In the genomic region with DNA sequence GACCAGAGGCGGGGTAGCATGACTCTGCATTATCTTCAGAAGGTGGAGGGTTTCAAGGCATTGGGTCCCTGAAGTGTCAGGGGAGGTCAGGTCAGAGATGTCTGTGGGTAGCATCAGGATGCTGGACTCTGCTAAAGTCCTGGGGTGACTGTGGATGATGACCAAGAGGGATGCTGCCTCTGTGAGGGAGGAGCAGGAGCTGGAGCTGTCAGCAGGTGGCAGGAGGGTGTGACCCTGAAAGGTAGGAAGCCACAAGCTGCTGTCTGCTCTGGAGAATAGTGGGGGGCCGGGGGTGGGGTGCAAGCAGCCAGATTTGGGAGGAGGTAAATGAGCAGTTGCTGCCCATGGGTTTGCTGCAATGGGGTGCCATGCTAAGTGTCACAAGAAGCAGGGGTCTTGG, we compare ENCODE assay signal across 10 mouse cellular contexts. TPM values are rescaled to one million over a fixed set of nuclear protein-coding genes. Genes with fewer than 3 reads are reported as not detected.
A peak's percentile ranks its signal among the peaks of the same experiment; 100 is the strongest.
DNase-seq lines count a peak whose midpoint lies in the region; ATAC-seq lines count a peak whose summit lies in the region.
"Had no signal": no experiment of that assay in that cellular context is flagged by ENCODE, and none has a peak within 500 bp of the region (broad histone marks: within the 10 kb centered on the region; RNA-seq: fewer than 3 reads in every experiment).

No protein-coding gene starts in this region.

- peaks cover 28% of the 10 kb centered on the region for H3K4me1 ChIP-seq in forebrain, embryonic 14.5 days (ENCODE audit: control insufficient read depth, insufficient read depth, low read length)

- ATAC-seq in forebrain, embryonic 14.5 days = no peak
- ATAC-seq in megakaryocyte-erythroid progenitor cell, adult 5-6 weeks (replicated peaks; ENCODE audit: low FRiP score, low TSS enrichment, poor library complexity, severe bottlenecking) = 0 out of 2 replicates have a peak, but pooled peaks have one; percentile 29

- peak overlapping the region; percentile 86 for H3K27ac ChIP-seq in forebrain, embryonic 14.5 days (ENCODE audit: low read depth, low read length)
- H3K27ac ChIP-seq: macrophage had no signal

- DNase-seq in thymus, postnatal 36 days = peak; percentile 12 to 16
- no peak for DNase-seq in thymus, postnatal 10 days (ENCODE audit: low spot score in 2 of 2)
- DNase-seq in forebrain, embryonic 14.5 days (ENCODE audit: low spot score) = no peak
- DNase-seq in embryo, embryonic 9.5 days (ENCODE audit: extremely low spot score) = no peak
- no peak for DNase-seq in adrenal gland, postnatal 25 days
- no peak for DNase-seq in ovary, adult 18-20 months (ENCODE audit: low spot score)
- DNase-seq: adrenal gland, adult 8-10 months; kidney, postnatal 10 days had no signal

- WGBS in forebrain, embryonic 14.5 days = 74% methylated on average over 2 of the region's 2 CpGs

- H3K4me2 ChIP-seq in forebrain, embryonic 14.5 days (ENCODE audit: low read length) = peak overlapping the region; percentile 58

- peaks cover 36% of the 10 kb centered on the region for H3K36me3 ChIP-seq in forebrain, embryonic 14.5 days (ENCODE audit: control insufficient read depth, insufficient read depth, low read length)

- peak overlapping the region; percentile 40 for H3K4me3 ChIP-seq in forebrain, embryonic 14.5 days (ENCODE audit: low read depth, low read length)

- H3K9me3 ChIP-seq in forebrain, embryonic 14.5 days (replicated peaks; ENCODE audit: control insufficient read depth, low read length) = no peaks in the 10 kb centered on the region

- no peaks in the 10 kb centered on the region for H3K27me3 ChIP-seq in forebrain, embryonic 14.5 days (replicated peaks; ENCODE audit: control insufficient read depth, insufficient read depth, low read length)

- H3K9ac ChIP-seq in forebrain, embryonic 14.5 days (ENCODE audit: low read length) = peak overlapping the region; percentile 58

RNA-seq across cellular contexts. Expression of a gene that starts 18.0 kb away (rescaled TPM):
- 58.4 and 66.8 TPM in 2 replicates for polyA plus RNA-seq in forebrain, embryonic 14.5 days (2014; fragmentation: Nextera tagmentation; extraction: Ambion mirVana)
- total RNA-seq in megakaryocyte-erythroid progenitor cell, adult 5-6 weeks (2014; fragmentation: Nextera tagmentation) = 1.2 and 2.9 TPM in 2 replicates
- total RNA-seq in megakaryocyte-erythroid progenitor cell, adult 5-6 weeks (2017) = 0.65 and 0.80 TPM in 2 replicates
- total RNA-seq in adrenal gland, postnatal 25 days (2021) = 66.0 and 69.4 TPM in 2 replicates

RNA-seq across cellular contexts. Expression of a gene that starts 53.2 kb away (rescaled TPM):
- 1.5 and 2.4 TPM in 2 replicates for polyA plus RNA-seq in forebrain, embryonic 14.5 days (2014; fragmentation: Nextera tagmentation; extraction: Ambion mirVana)
- 1.1 TPM in 1 of 2 replicates, not detected in the other for total RNA-seq in megakaryocyte-erythroid progenitor cell, adult 5-6 weeks (2014; fragmentation: Nextera tagmentation)
- 0.42 TPM in 1 of 2 replicates, not detected in the other for total RNA-seq in megakaryocyte-erythroid progenitor cell, adult 5-6 weeks (2017)
- total RNA-seq in adrenal gland, postnatal 25 days (2021) = 0.52 and 1.5 TPM in 2 replicates

RNA-seq across cellular contexts. Expression of a gene that starts 57.3 kb away (rescaled TPM):
- polyA plus RNA-seq in forebrain, embryonic 14.5 days (2014; fragmentation: Nextera tagmentation; extraction: Ambion mirVana) = 12.2 and 12.7 TPM in 2 replicates
- 8.8 and 11.6 TPM in 2 replicates for total RNA-seq in megakaryocyte-erythroid progenitor cell, adult 5-6 weeks (2014; fragmentation: Nextera tagmentation)
- total RNA-seq in megakaryocyte-erythroid progenitor cell, adult 5-6 weeks (2017) = 2.3 and 3.6 TPM in 2 replicates
- 11.2 and 15.2 TPM in 2 replicates for total RNA-seq in adrenal gland, postnatal 25 days (2021)

Comparison
In these comparisons a context has a peak if more than half of its experiments do, and no peak if none do; other contexts are left out.
1. DNase-seq: peak in thymus, postnatal 36 days (2 of 2); none in thymus, postnatal 10 days (0 of 2), forebrain, embryonic 14.5 days (single experiment), embryo, embryonic 9.5 days (single experiment), adrenal gland, postnatal 25 days (single experiment) and ovary, adult 18-20 months (single experiment).
2. RNA of a gene that starts 18.0 kb away (total RNA-seq): 66.0 to 69.4 TPM in adrenal gland, postnatal 25 days; 0.65 to 2.9 TPM in megakaryocyte-erythroid progenitor cell, adult 5-6 weeks; every median in the first group is over 10 times any median in the second.